Mouse (Mus musculus) ES-Bruce4 (cell line): Measurements from ENCODE around the gene Endog. TPM values are rescaled to one million over a fixed set of nuclear protein-coding genes. Genes with fewer than 3 reads are reported as not detected.

Source experiments
- H3K27ac ChIP-seq: 2 replicates; pipeline ENCODE4 v1.5.1; 2012; ENCODE audit warnings: low read length, inconsistent platforms; ENCODE audit not compliant: insufficient read depth
- H3K27me3 ChIP-seq: 2 replicates; pipeline ENCODE4 v1.6.1; 2012; ENCODE audit warnings: mild to moderate bottlenecking, low read length, inconsistent platforms; ENCODE audit not compliant: control insufficient read depth, poor library complexity, insufficient read depth, severe bottlenecking
- H3K36me3 ChIP-seq: 2 replicates; pipeline ENCODE4 v1.6.1; 2012; ENCODE audit warnings: inconsistent platforms, mild to moderate bottlenecking, low read length, moderate library complexity; ENCODE audit not compliant: control insufficient read depth, poor library complexity, insufficient read depth, severe bottlenecking
- H3K4me1 ChIP-seq: one replicate; pipeline ENCODE4 v1.8.1; 2011; ENCODE audit warnings: low read length; ENCODE audit not compliant: control insufficient read depth, insufficient read depth
- H3K4me3 ChIP-seq: 2 replicates; pipeline ENCODE4 v1.5.1; 2011; ENCODE audit warnings: low read depth, mild to moderate bottlenecking, low read length
- H3K9ac ChIP-seq: 2 replicates; pipeline ENCODE4 v1.6.1; 2012; ENCODE audit warnings: low read depth, mild to moderate bottlenecking, inconsistent platforms; ENCODE audit not compliant: poor library complexity, severe bottlenecking
- H3K9me3 ChIP-seq: replicated peaks from 2 replicates; pipeline ENCODE4 v1.6.1; 2012; ENCODE audit warnings: mild to moderate bottlenecking, low read length, inconsistent platforms; ENCODE audit not compliant: control insufficient read depth, poor library complexity, insufficient read depth, severe bottlenecking
- CTCF ChIP-seq: IDR thresholded peaks from one replicate; pipeline ENCODE4 v1.8.1; 2011; ENCODE audit warnings: low read depth, low read length
- EP300 ChIP-seq: IDR thresholded peaks from 2 replicates; pipeline ENCODE4 v1.6.1; 2011; ENCODE audit warnings: low read depth, low read length; ENCODE audit not compliant: insufficient read depth
- POLR2A ChIP-seq: IDR thresholded peaks from one replicate; pipeline ENCODE4 v1.8.1; 2011; ENCODE audit warnings: low read length; ENCODE audit not compliant: insufficient read depth
- polyA plus RNA-seq: library from polyadenylated mRNA; stranded (reverse); fragments of >200 nt; gene quantifications from 2 replicates; pipeline ENCODE4 v1.2.4, GENCODE M21; 2011; ENCODE audit warnings: low read depth; ENCODE audit not compliant: missing spikeins, insufficient read depth, insufficient read length

Endog gene
- polyA plus RNA-seq, 1 experiment, result 6.5 TPM

GRCm38 (mm10) chr2:30207886-30208285 lies 36.6 kb downstream of the Endog start:
- Histone ChIP-seq H3K27ac (no peak overlapping the region), H3K27me3 (no peaks in the 10 kb centered on the region), H3K9ac (no peak overlapping the region), H3K4me3 (no peak overlapping the region), H3K9me3 (no peaks in the 10 kb centered on the region), H3K36me3 (no peaks in the 10 kb centered on the region), H3K4me1 (peaks cover 2% of the 10 kb centered on the region)
- TF ChIP-seq CTCF (no peak), POLR2A (no peak), EP300 (no peak)

- Histone ChIP-seq H3K9ac (no peak overlapping the region), H3K27me3 (no peaks in the 10 kb centered on the region), H3K27ac (no peak overlapping the region), H3K36me3 (no peaks in the 10 kb centered on the region), H3K4me1 (no peaks in the 10 kb centered on the region), H3K9me3 (0 out of 2 replicates have a peak, but pooled peaks cover 2% of the 10 kb centered on the region), H3K4me3 (no peak overlapping the region)
- TF ChIP-seq POLR2A (no peak), EP300 (no peak), CTCF (no peak)
These were observed 40.3 kb downstream of the Endog start for GRCm38 (mm10) chr2:30211408-30212168.

GRCm38 (mm10) chr2:30212169-30212545 lies 40.9 kb downstream of the Endog start:
- Histone ChIP-seq H3K27ac (no peak overlapping the region), H3K27me3 (no peaks in the 10 kb centered on the region), H3K36me3 (no peaks in the 10 kb centered on the region), H3K4me1 (no peaks in the 10 kb centered on the region), H3K4me3 (no peak overlapping the region), H3K9me3 (peaks cover 7% of the 10 kb centered on the region; the same call in 1 of the 2 replicates), H3K9ac (no peak overlapping the region)
- TF ChIP-seq POLR2A, result no peak
- no peak for TF ChIP-seq CTCF
- TF ChIP-seq EP300, result no peak

- Histone ChIP-seq H3K27me3 (no peaks in the 10 kb centered on the region), H3K9me3 (peaks cover 14% of the 10 kb centered on the region)
- TF ChIP-seq EP300 (no peak), CTCF (no peak), POLR2A (no peak)
These were observed 41.7 kb downstream of the Endog start for GRCm38 (mm10) chr2:30212951-30213350.

GRCm38 (mm10) chr2:30214745-30215144 lies 43.5 kb downstream of the Endog start:
- no peak for TF ChIP-seq EP300
- no peak for TF ChIP-seq POLR2A
- no peak for TF ChIP-seq CTCF
- peaks cover 19% of the 10 kb centered on the region for H3K9me3 ChIP-seq
- no peaks in the 10 kb centered on the region for H3K27me3 ChIP-seq
- no peaks in the 10 kb centered on the region for H3K4me1 ChIP-seq
- no peak overlapping the region for H3K27ac ChIP-seq
- H3K4me3 ChIP-seq, result no peak overlapping the region
- no peak overlapping the region for H3K9ac ChIP-seq
- no peaks in the 10 kb centered on the region for H3K36me3 ChIP-seq

More at GRCm38 (mm10) chr2:30212951-30213350, 41.7 kb downstream of the Endog start:
- no peaks in the 10 kb centered on the region for H3K4me1 ChIP-seq
- no peak overlapping the region for H3K9ac ChIP-seq
- no peak overlapping the region for H3K27ac ChIP-seq
- no peak overlapping the region for H3K4me3 ChIP-seq
- no peaks in the 10 kb centered on the region for H3K36me3 ChIP-seq

- no peaks in the 10 kb centered on the region for H3K36me3 ChIP-seq
- H3K9ac ChIP-seq, result no peak overlapping the region
- no peaks in the 10 kb centered on the region for H3K27me3 ChIP-seq
- no peaks in the 10 kb centered on the region for H3K4me1 ChIP-seq
- no peak overlapping the region for H3K27ac ChIP-seq
- no peak for TF ChIP-seq POLR2A
- no peak for TF ChIP-seq EP300
- no peak for TF ChIP-seq CTCF
- H3K9me3 ChIP-seq, result peaks cover 19% of the 10 kb centered on the region
- no peak overlapping the region for H3K4me3 ChIP-seq
These were observed 44.2 kb downstream of the Endog start for GRCm38 (mm10) chr2:30215493-30215892.
